Mouse (Mus musculus) hindbrain, embryonic 11.5 days (tissue): ENCODE measurements around the gene Lman2l. TPM values are rescaled to one million over a fixed set of nuclear protein-coding genes. Genes with fewer than 3 reads are reported as not detected.

ENCODE experiments used
- ATAC-seq: fragments of 200-750 bp; cut with Nextera tagmentation; 2 replicates; pipeline ENCODE4 v1.8.0; 2017; ENCODE audit warnings: mild to moderate bottlenecking, moderate TSS enrichment, moderate library complexity; ENCODE audit not compliant: low FRiP score
- DNase-seq: peaks from one replicate; pipeline ENCODE4 v3.0.0-alpha.2; 2015; ENCODE audit warnings: low spot score
- H3K27ac ChIP-seq: fragments of 300-500 bp; sonication (generic); 2 replicates; pipeline ENCODE4 v1.5.1; 2014; ENCODE audit warnings: mild to moderate bottlenecking, low read depth, low read length
- H3K27me3 ChIP-seq: fragments of 300-500 bp; sonication (generic); 2 replicates; pipeline ENCODE4 v1.6.1; 2014; ENCODE audit warnings: mild to moderate bottlenecking, low read length, moderate library complexity, mixed read lengths; ENCODE audit not compliant: control insufficient read depth, insufficient read depth
- H3K36me3 ChIP-seq: fragments of 300-500 bp; sonication (generic); 2 replicates; pipeline ENCODE4 v1.6.1; 2014; ENCODE audit warnings: mild to moderate bottlenecking, low read length, moderate library complexity, mixed read lengths; ENCODE audit not compliant: control insufficient read depth, insufficient read depth
- H3K4me1 ChIP-seq: fragments of 300-500 bp; sonication (generic); replicated peaks from 2 replicates; pipeline ENCODE4 v1.6.1; 2014; ENCODE audit warnings: low read length, mixed read lengths; ENCODE audit not compliant: control insufficient read depth, insufficient read depth
- H3K4me2 ChIP-seq: fragments of 300-500 bp; sonication (generic); replicated peaks from 2 replicates; pipeline ENCODE4 v1.6.1; 2014; ENCODE audit warnings: mild to moderate bottlenecking, low read depth, low read length
- H3K4me3 ChIP-seq: fragments of 300-500 bp; sonication (generic); 2 replicates; pipeline ENCODE4 v1.5.1; 2014; ENCODE audit warnings: low read depth, low read length
- H3K9ac ChIP-seq: fragments of 300-500 bp; sonication (generic); 2 replicates; pipeline ENCODE4 v1.6.1; 2014; ENCODE audit warnings: low read depth, low read length
- H3K9me3 ChIP-seq: fragments of 300-500 bp; sonication (generic); 2 replicates; pipeline ENCODE4 v1.6.1; 2016; ENCODE audit warnings: low read length; ENCODE audit not compliant: control insufficient read depth
- WGBS: fragments of 180-500 bp; shearing (Covaris S2); extraction: QIAGEN DNeasy Blood & Tissue Kit; methylation state at CpG from one replicate; pipeline ENCODE4 v1.1.7; 2014; 5-methylcytosine and 5-hydroxymethylcytosine counted together
- polyA plus RNA-seq: library from polyadenylated mRNA; unstranded; fragments of >200 nt; fragmentation: Nextera tagmentation; extraction: Ambion mirVana; gene quantifications from 2 replicates; pipeline ENCODE4 v1.2.1, GENCODE M21; 2014

The Lman2l gene
- polyA plus RNA-seq, 1 experiment from 2014 or later = 45.3 TPM

DNA sequence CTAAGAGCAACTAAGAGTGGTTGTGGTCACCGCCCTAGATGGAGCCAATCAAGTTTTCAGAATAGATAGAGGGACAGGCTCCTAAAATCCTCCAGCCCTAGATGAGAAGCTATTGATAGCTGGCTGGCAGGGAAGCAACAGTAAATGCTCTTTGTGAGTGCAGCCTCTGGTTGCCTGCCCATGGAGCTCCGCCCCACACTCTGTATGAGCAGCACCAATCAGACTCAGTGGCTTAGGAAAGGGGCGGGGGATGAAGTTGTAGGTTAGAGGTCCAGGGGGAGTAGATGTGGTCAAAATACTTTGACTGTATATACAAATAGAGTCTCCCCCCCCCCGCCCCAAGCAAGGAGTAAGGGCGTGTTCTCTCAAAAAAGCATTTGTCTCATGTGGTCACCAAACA lies 22.4 kb upstream of the Lman2l start:
- Histone ChIP-seq H3K4me1 (peaks cover 5% of the 10 kb centered on the region; the same call in 1 of the 2 replicates), H3K36me3 (no peaks in the 10 kb centered on the region), H3K9me3 (no peaks in the 10 kb centered on the region), H3K27ac (no peak overlapping the region), H3K4me3 (no peak overlapping the region), H3K9ac (no peak overlapping the region), H3K4me2 (no peak overlapping the region), H3K27me3 (no peaks in the 10 kb centered on the region)
- ATAC-seq = no peak
- no peak for DNase-seq
- WGBS = 58% methylated on average over 5 of the region's 5 CpGs

GRCm38 (mm10) chr1:36465641-36466160 lies 20.6 kb upstream of the Lman2l start:
- no peak overlapping the region for H3K27ac ChIP-seq
- H3K9me3 ChIP-seq = no peaks in the 10 kb centered on the region
- H3K4me2 ChIP-seq = no peak overlapping the region
- no peaks in the 10 kb centered on the region for H3K27me3 ChIP-seq
- H3K9ac ChIP-seq = no peak overlapping the region
- no peak overlapping the region for H3K4me3 ChIP-seq
- no peaks in the 10 kb centered on the region for H3K4me1 ChIP-seq
- 81% methylated on average over 4 of the region's 4 CpGs for WGBS
- DNase-seq = no peak
- no peaks in the 10 kb centered on the region for H3K36me3 ChIP-seq
- no peak for ATAC-seq

DNA sequence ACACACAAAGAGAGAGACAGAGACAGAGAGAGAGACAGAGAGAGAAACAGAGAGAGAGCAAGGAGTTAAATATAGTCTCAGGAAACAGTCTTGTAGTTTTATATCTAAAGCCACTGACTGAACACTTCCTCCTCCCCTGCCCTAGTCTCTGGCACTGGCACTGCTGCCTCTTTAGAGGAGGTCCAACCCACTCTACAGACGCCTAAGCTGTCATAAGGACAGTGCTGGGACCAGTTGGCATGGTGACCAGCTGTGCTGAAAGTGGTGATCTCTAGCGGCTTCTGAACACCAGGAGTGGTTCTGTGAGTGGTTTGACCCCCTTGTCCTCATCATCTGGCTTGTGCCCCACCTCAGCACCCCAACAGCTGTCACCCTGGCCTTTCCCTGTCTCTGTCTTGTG lies 16.8 kb upstream of the Lman2l start:
- ATAC-seq (no peak), DNase-seq (no peak)
- H3K4me2 ChIP-seq = no peak overlapping the region
- H3K27me3 ChIP-seq = no peaks in the 10 kb centered on the region
- H3K9me3 ChIP-seq = no peaks in the 10 kb centered on the region
- H3K4me3 ChIP-seq = no peak overlapping the region
- H3K27ac ChIP-seq = no peak overlapping the region
- no peaks in the 10 kb centered on the region for H3K4me1 ChIP-seq
- whole genome bisulfite sequencing = 62% methylated on average over 2 of the region's 2 CpGs
- no peak overlapping the region for H3K9ac ChIP-seq
- no peaks in the 10 kb centered on the region for H3K36me3 ChIP-seq

GRCm38 (mm10) chr1:36458169-36458568 lies 13.1 kb upstream of the Lman2l start:
- Histone ChIP-seq H3K27me3 (no peaks in the 10 kb centered on the region), H3K4me1 (no peaks in the 10 kb centered on the region), H3K4me2 (no peak overlapping the region), H3K36me3 (no peaks in the 10 kb centered on the region), H3K9ac (no peak overlapping the region), H3K27ac (no peak overlapping the region), H3K4me3 (no peak overlapping the region), H3K9me3 (no peaks in the 10 kb centered on the region)
- no peak for ATAC-seq
- DNase-seq = no peak
- WGBS = 82% methylated on average over 5 of the region's 5 CpGs

DNA sequence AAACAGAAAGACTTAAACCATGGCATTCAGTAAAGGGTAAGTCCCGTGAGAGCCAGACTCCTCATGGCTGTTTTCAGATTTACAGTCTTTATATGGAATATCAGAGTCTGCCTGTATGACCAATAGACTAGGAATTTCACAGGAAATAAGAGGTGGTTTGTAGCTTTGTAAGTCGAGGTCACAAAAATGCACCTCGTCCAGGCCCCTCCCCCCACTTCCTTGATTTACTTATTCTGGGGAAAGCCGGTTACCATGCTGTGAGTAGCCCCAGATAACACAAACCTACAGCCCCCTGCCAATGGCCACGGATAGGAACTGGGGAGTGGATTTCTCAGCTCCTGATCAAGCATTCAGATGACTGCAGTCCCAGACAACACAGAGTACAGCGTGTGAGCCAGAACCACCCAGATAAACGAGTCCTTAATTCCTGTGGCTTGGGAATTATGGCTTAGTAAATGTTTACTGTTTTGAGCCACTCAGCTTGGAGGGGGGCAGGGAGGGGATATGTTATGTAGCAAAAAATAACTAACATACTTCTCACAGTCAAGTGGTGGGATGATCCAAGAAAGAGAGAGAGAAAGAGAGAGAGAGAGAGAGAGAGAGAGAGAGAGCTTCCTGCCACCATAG lies 12.4 kb upstream of the Lman2l start:
- no peaks in the 10 kb centered on the region for H3K27me3 ChIP-seq
- H3K27ac ChIP-seq = no peak overlapping the region
- no peak overlapping the region for H3K4me3 ChIP-seq
- DNase-seq = no peak
- no peak overlapping the region for H3K4me2 ChIP-seq
- no peak overlapping the region for H3K9ac ChIP-seq
- no peaks in the 10 kb centered on the region for H3K4me1 ChIP-seq
- no peaks in the 10 kb centered on the region for H3K9me3 ChIP-seq
- 46% methylated on average over 7 of the region's 7 CpGs for WGBS
- no peak for ATAC-seq
- no peaks in the 10 kb centered on the region for H3K36me3 ChIP-seq

- H3K9me3 ChIP-seq = no peaks in the 10 kb centered on the region
- H3K36me3 ChIP-seq = no peaks in the 10 kb centered on the region
- no peak overlapping the region for H3K27ac ChIP-seq
- 87% methylated on average over 6 of the region's 6 CpGs for WGBS
- ATAC-seq = no peak
- H3K4me1 ChIP-seq = no peaks in the 10 kb centered on the region
- H3K27me3 ChIP-seq = no peaks in the 10 kb centered on the region
- no peak overlapping the region for H3K9ac ChIP-seq
- H3K4me2 ChIP-seq = no peak overlapping the region
- DNase-seq = no peak
- H3K4me3 ChIP-seq = no peak overlapping the region
Observed at GRCm38 (mm10) chr1:36454055-36454815, 9.2 kb upstream of the Lman2l start.

DNA sequence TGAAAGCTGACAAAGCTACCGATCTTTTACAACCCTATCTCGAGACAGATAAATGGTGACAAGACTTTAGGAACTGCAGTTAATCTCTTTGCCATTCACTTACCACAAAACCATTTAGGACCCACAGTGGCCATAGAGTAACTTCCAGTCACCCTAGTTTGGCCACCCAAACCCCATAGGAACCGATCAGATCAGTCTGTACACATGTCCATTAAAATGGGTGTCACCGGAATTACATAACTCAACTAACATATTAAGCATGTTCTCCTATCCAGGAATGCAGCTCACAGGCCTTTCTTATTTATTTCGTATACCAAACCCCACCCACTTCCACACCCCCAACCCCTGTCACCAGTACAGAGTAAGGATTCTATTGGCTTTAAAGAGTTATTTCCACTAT lies 1.8 kb upstream of the Lman2l start:
- no peaks in the 10 kb centered on the region for H3K4me1 ChIP-seq
- no peaks in the 10 kb centered on the region for H3K27me3 ChIP-seq
- ATAC-seq (no peak), DNase-seq (no peak)
- H3K9ac ChIP-seq = no peak overlapping the region
- 92% methylated on average over 5 of the region's 5 CpGs for WGBS
- no peaks in the 10 kb centered on the region for H3K36me3 ChIP-seq
- no peak overlapping the region for H3K4me2 ChIP-seq
- no peak overlapping the region for H3K27ac ChIP-seq
- no peaks in the 10 kb centered on the region for H3K9me3 ChIP-seq
- H3K4me3 ChIP-seq = no peak overlapping the region

DNA sequence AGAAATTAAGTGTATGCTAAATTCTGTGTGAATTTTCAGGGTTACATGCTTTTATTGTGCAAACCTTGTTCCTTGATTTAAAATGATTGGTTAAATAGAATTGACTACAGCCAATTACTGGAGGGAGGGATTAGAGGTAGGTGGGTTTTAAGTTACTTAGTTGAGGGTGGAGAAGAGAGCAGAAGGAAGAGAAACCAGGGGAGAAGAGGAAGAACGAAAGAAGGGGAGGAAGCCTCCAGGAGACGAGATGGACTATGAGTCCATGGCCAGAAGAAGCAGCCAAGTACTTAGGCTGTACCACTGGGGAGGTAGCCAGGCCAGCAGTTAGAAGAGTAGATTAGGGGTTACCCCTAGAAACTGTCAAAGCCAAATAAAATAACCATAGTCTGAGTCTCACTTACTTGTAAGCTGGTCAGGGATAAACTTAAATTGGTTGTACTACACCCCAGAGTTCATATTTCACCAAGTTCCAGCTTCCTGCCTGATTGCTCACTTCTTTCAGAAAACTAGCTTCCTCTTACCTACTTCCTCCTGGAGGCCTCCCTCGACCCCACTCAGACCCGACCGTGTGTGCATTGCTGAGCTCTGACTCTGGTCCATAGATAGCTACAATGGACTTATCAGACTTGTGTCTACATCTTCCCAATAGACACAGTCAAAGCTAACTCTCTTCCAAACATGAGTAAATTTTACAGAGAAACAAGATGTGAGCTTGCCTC lies 1.2 kb upstream of the Lman2l start:
- 86% methylated on average over 5 of the region's 5 CpGs for WGBS
- H3K9ac ChIP-seq = no peak overlapping the region

More for the DNA sequence above, 1.2 kb upstream of the Lman2l start:
- DNase-seq (no peak), ATAC-seq (no peak)
- Histone ChIP-seq H3K27me3 (no peaks in the 10 kb centered on the region), H3K27ac (no peak overlapping the region), H3K4me2 (no peak overlapping the region), H3K4me3 (no peak overlapping the region), H3K36me3 (no peaks in the 10 kb centered on the region), H3K9me3 (no peaks in the 10 kb centered on the region), H3K4me1 (no peaks in the 10 kb centered on the region)
